Mouse (Mus musculus): ENCODE data around the gene Fgfr2. TPM values are rescaled to one million over a fixed set of nuclear protein-coding genes. Genes with fewer than 3 reads are reported as not detected.

Fgfr2 gene
- polyA plus RNA-seq, 1 experiment from 2014 or later: 33.9 TPM

GRCm38 (mm10) chr7:132213460-132213859 lies 909.7 kb downstream of the Fgfr2 start:
- no peak overlapping the region for H3K9ac ChIP-seq
- no peak for ATAC-seq (ENCODE audit: low FRiP score)
- peaks cover 4% of the 10 kb centered on the region for H3K27me3 ChIP-seq
- peaks cover 19% of the 10 kb centered on the region; the same call in 1 of the 2 replicates for H3K4me1 ChIP-seq (replicated peaks)
- H3K4me3 ChIP-seq: no peak overlapping the region
- no peaks in the 10 kb centered on the region for H3K9me3 ChIP-seq
- H3K4me2 ChIP-seq: no peak overlapping the region
- H3K27ac ChIP-seq: no peak overlapping the region
- WGBS: 7% methylated on average over 8 of the region's 8 CpGs
- H3K36me3 ChIP-seq: no peaks in the 10 kb centered on the region

- H3K9me3 ChIP-seq: no peaks in the 10 kb centered on the region
- ATAC-seq (ENCODE audit: low FRiP score): no peak
- WGBS: 84% methylated on average over 6 of the region's 6 CpGs
Measured at GRCm38 (mm10) chr7:132211920-132212701, 911.0 kb downstream of the Fgfr2 start.

GRCm38 (mm10) chr7:132210616-132211015 lies 912.5 kb downstream of the Fgfr2 start:
- Histone ChIP-seq H3K27me3 (peaks cover 6% of the 10 kb centered on the region), H3K9me3 (no peaks in the 10 kb centered on the region), H3K27ac (no peak overlapping the region), H3K36me3 (no peaks in the 10 kb centered on the region), H3K4me3 (no peak overlapping the region), H3K4me2 (no peak overlapping the region), H3K4me1 (replicated peaks) (peaks cover 19% of the 10 kb centered on the region; the same call in 1 of the 2 replicates), H3K9ac (no peak overlapping the region)
- ATAC-seq (ENCODE audit: low FRiP score): no peak
- WGBS: 82% methylated on average over 5 of the region's 5 CpGs

More at GRCm38 (mm10) chr7:132211920-132212701, 911.0 kb downstream of the Fgfr2 start:
- H3K4me3 ChIP-seq: no peak overlapping the region
- no peak overlapping the region for H3K27ac ChIP-seq
- peaks cover 5% of the 10 kb centered on the region for H3K27me3 ChIP-seq
- H3K36me3 ChIP-seq: no peaks in the 10 kb centered on the region
- H3K9ac ChIP-seq: no peak overlapping the region
- peaks cover 19% of the 10 kb centered on the region; the same call in 1 of the 2 replicates for H3K4me1 ChIP-seq (replicated peaks)
- no peak overlapping the region for H3K4me2 ChIP-seq

GRCm38 (mm10) chr7:132208946-132209651 lies 914.1 kb downstream of the Fgfr2 start:
- Histone ChIP-seq H3K9ac (no peak overlapping the region), H3K36me3 (no peaks in the 10 kb centered on the region), H3K9me3 (no peaks in the 10 kb centered on the region), H3K4me2 (no peak overlapping the region), H3K27me3 (peaks cover 3% of the 10 kb centered on the region), H3K4me3 (no peak overlapping the region), H3K4me1 (replicated peaks) (peaks cover 19% of the 10 kb centered on the region; the same call in 1 of the 2 replicates), H3K27ac (no peak overlapping the region)
- ATAC-seq (ENCODE audit: low FRiP score): no peak
- 80% methylated on average over 9 of the region's 9 CpGs for WGBS

- WGBS: 54% methylated on average over 1 of the region's 1 CpGs
- no peak overlapping the region for H3K27ac ChIP-seq
- peaks cover 3% of the 10 kb centered on the region; the same call in 1 of the 2 replicates for H3K27me3 ChIP-seq
- no peak overlapping the region for H3K4me2 ChIP-seq
- H3K4me1 ChIP-seq (replicated peaks): peaks cover 5% of the 10 kb centered on the region
- H3K36me3 ChIP-seq: no peaks in the 10 kb centered on the region
- H3K9ac ChIP-seq: no peak overlapping the region
- no peaks in the 10 kb centered on the region for H3K9me3 ChIP-seq
- ATAC-seq (ENCODE audit: low FRiP score): no peak
- no peak overlapping the region for H3K4me3 ChIP-seq
Measured at GRCm38 (mm10) chr7:132204073-132204612, 919.0 kb downstream of the Fgfr2 start.

GRCm38 (mm10) chr7:132199686-132200085 lies 923.5 kb downstream of the Fgfr2 start:
- Histone ChIP-seq H3K4me1 (replicated peaks) (peaks cover 8% of the 10 kb centered on the region), H3K4me2 (no peak overlapping the region), H3K27ac (no peak overlapping the region), H3K36me3 (no peaks in the 10 kb centered on the region), H3K9me3 (no peaks in the 10 kb centered on the region), H3K4me3 (no peak overlapping the region), H3K27me3 (no peaks in the 10 kb centered on the region), H3K9ac (no peak overlapping the region)
- ATAC-seq (ENCODE audit: low FRiP score): no peak
- WGBS: 39% methylated on average over 6 of the region's 6 CpGs

GRCm38 (mm10) chr7:132198806-132199205 lies 924.3 kb downstream of the Fgfr2 start:
- H3K36me3 ChIP-seq: no peaks in the 10 kb centered on the region
- ATAC-seq (ENCODE audit: low FRiP score): no peak
- peaks cover 8% of the 10 kb centered on the region for H3K4me1 ChIP-seq (replicated peaks)
- H3K9me3 ChIP-seq: no peaks in the 10 kb centered on the region
- H3K4me2 ChIP-seq: no peak overlapping the region
- 92% methylated on average over 1 of the region's 1 CpGs for WGBS
- H3K27me3 ChIP-seq: no peaks in the 10 kb centered on the region
- no peak overlapping the region for H3K27ac ChIP-seq
- no peak overlapping the region for H3K4me3 ChIP-seq
- no peak overlapping the region for H3K9ac ChIP-seq

- no peak overlapping the region for H3K27ac ChIP-seq
- no peaks in the 10 kb centered on the region for H3K27me3 ChIP-seq
- no peak overlapping the region for H3K4me3 ChIP-seq
- no peak for ATAC-seq (ENCODE audit: low FRiP score)
- no peaks in the 10 kb centered on the region for H3K9me3 ChIP-seq
- H3K9ac ChIP-seq: no peak overlapping the region
- H3K4me1 ChIP-seq (replicated peaks): peaks cover 8% of the 10 kb centered on the region
- H3K4me2 ChIP-seq: no peak overlapping the region
- no peaks in the 10 kb centered on the region for H3K36me3 ChIP-seq
- 54% methylated on average over 7 of the region's 7 CpGs for WGBS
Measured at GRCm38 (mm10) chr7:132197817-132198475, 925.2 kb downstream of the Fgfr2 start.

- no peak for ATAC-seq (ENCODE audit: low FRiP score)
- Histone ChIP-seq H3K27ac (no peak overlapping the region), H3K9me3 (no peaks in the 10 kb centered on the region), H3K36me3 (no peaks in the 10 kb centered on the region), H3K4me1 (replicated peaks) (peaks cover 8% of the 10 kb centered on the region), H3K27me3 (no peaks in the 10 kb centered on the region), H3K4me2 (no peak overlapping the region), H3K9ac (no peak overlapping the region), H3K4me3 (no peak overlapping the region)
- WGBS: 93% methylated on average over 1 of the region's 1 CpGs
Measured at GRCm38 (mm10) chr7:132196581-132196980, 926.6 kb downstream of the Fgfr2 start.

GRCm38 (mm10) chr7:132193606-132194005 lies 929.5 kb downstream of the Fgfr2 start:
- 89% methylated on average over 2 of the region's 2 CpGs for WGBS
- H3K4me1 ChIP-seq (replicated peaks): 0 out of 2 replicates have a peak, but pooled peaks cover under 1% of the 10 kb centered on the region
- H3K4me3 ChIP-seq: no peak overlapping the region
- ATAC-seq (ENCODE audit: low FRiP score): no peak
- H3K36me3 ChIP-seq: no peaks in the 10 kb centered on the region
- no peak overlapping the region for H3K27ac ChIP-seq
- H3K4me2 ChIP-seq: no peak overlapping the region
- H3K27me3 ChIP-seq: no peaks in the 10 kb centered on the region
- no peak overlapping the region for H3K9ac ChIP-seq
- no peaks in the 10 kb centered on the region for H3K9me3 ChIP-seq

- peaks cover 6% of the 10 kb centered on the region; the same call in 1 of the 2 replicates for H3K27me3 ChIP-seq
- 62% methylated on average over 3 of the region's 3 CpGs for WGBS
- H3K9me3 ChIP-seq: no peaks in the 10 kb centered on the region
- no peak overlapping the region for H3K9ac ChIP-seq
- H3K27ac ChIP-seq: no peak overlapping the region
- no peaks in the 10 kb centered on the region for H3K36me3 ChIP-seq
- no peak overlapping the region for H3K4me2 ChIP-seq
- no peak for ATAC-seq (ENCODE audit: low FRiP score)
- H3K4me1 ChIP-seq (replicated peaks): peaks cover 16% of the 10 kb centered on the region
- H3K4me3 ChIP-seq: no peak overlapping the region
Measured at GRCm38 (mm10) chr7:132187456-132187855, 935.7 kb downstream of the Fgfr2 start.

- ATAC-seq (ENCODE audit: low FRiP score): no peak; the same call in 1 of the 2 replicates
- WGBS: 28% methylated on average over 5 of the region's 5 CpGs
- no peak overlapping the region for H3K9ac ChIP-seq
- H3K9me3 ChIP-seq: no peaks in the 10 kb centered on the region
- H3K4me2 ChIP-seq: no peak overlapping the region
- peaks cover 16% of the 10 kb centered on the region for H3K4me1 ChIP-seq (replicated peaks)
- peaks cover 6% of the 10 kb centered on the region; the same call in 1 of the 2 replicates for H3K27me3 ChIP-seq
- peak overlapping the region; percentile 64 for H3K27ac ChIP-seq
- no peaks in the 10 kb centered on the region for H3K36me3 ChIP-seq
- H3K4me3 ChIP-seq: no peak overlapping the region
Measured at GRCm38 (mm10) chr7:132183892-132184404, 939.2 kb downstream of the Fgfr2 start.
